Mouse (Mus musculus) myocyte (in vitro differentiated cells): ENCODE measurements around the gene Mbd3.

Experiments
- POLR2A ChIP-seq: IDR thresholded peaks from one replicate; pipeline ENCODE4 v1.6.1; 2011; ENCODE audit warnings: low read depth, mild to moderate bottlenecking, control low read depth, moderate library complexity; ENCODE audit not compliant: insufficient read length
- USF1 ChIP-seq: IDR thresholded peaks from one replicate; pipeline ENCODE4 v1.6.1; 2011; ENCODE audit warnings: low read depth, mild to moderate bottlenecking, control low read depth, moderate library complexity

GRCm38 (mm10) chr10:80420729-80421128 is 21.4 kb upstream of the Mbd3 start:
- TF ChIP-seq POLR2A (no peak), USF1 (no peak)
